Mouse (Mus musculus): ENCODE measurements around the gene AV320801. TPM values are rescaled to one million over a fixed set of nuclear protein-coding genes. Genes with fewer than 3 reads are reported as not detected.
"Not testable (repeated sequence)": the region's sequence is repeated elsewhere in the genome, so short reads cannot be mapped to it uniquely, and the experiment has no call there.

The AV320801 gene
- not detected in 2 replicates for polyA plus RNA-seq (2016; fragmentation: Nextera tagmentation; extraction: Ambion mirVana)

GRCm38 (mm10) chrX:135494288-135494687 is at the start of gene AV320801:
TSS of gene AV320801 (plus strand) at chrX:135494588.
- not testable (repeated sequence) for H3K36me3 ChIP-seq; H3K4me3 ChIP-seq; H3K4me1 ChIP-seq; H3K9me3 ChIP-seq (replicated peaks); H3K27me3 ChIP-seq (ENCODE audit: low read depth, poor library complexity, severe bottlenecking); H3K27ac ChIP-seq; DNase-seq (ENCODE audit: low spot score)
- 99% methylated on average over 5 of the region's 14 CpGs for WGBS

GRCm38 (mm10) chrX:135464160-135464559 is 30.2 kb upstream of the AV320801 start:
- H3K4me3 ChIP-seq; H3K9me3 ChIP-seq (replicated peaks); H3K27me3 ChIP-seq (ENCODE audit: low read depth, poor library complexity, severe bottlenecking); DNase-seq (ENCODE audit: low spot score); H3K4me1 ChIP-seq; H3K27ac ChIP-seq; H3K36me3 ChIP-seq: not testable (repeated sequence)
- no CpG with 5 or more reads among the region's 3 CpGs for WGBS

DNA sequence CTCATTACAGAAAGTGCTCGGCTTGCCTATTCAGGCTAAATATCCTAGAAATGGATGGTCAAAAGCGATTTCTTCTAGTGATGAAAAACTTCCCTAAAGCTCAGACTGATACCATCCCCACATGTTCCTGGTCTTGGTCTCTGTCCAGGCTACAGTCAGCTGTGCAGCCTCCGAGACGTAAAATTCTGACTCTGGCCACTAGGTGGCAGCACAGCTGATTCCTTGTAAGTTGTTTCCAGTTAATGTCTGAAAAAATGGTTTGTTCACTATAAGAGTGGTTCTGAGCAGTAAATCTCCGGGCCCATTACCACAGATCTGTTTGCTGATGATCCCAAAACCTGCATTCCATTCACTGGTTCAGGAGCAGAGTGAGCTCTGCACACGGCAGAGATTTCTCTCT is 12.5 kb upstream of the AV320801 start:
- H3K9me3 ChIP-seq (replicated peaks); H3K27ac ChIP-seq; DNase-seq (ENCODE audit: low spot score); H3K4me1 ChIP-seq; H3K4me3 ChIP-seq; H3K36me3 ChIP-seq; H3K27me3 ChIP-seq (ENCODE audit: low read depth, poor library complexity, severe bottlenecking): not testable (repeated sequence)
- no CpG with 5 or more reads among the region's 6 CpGs for WGBS

DNA sequence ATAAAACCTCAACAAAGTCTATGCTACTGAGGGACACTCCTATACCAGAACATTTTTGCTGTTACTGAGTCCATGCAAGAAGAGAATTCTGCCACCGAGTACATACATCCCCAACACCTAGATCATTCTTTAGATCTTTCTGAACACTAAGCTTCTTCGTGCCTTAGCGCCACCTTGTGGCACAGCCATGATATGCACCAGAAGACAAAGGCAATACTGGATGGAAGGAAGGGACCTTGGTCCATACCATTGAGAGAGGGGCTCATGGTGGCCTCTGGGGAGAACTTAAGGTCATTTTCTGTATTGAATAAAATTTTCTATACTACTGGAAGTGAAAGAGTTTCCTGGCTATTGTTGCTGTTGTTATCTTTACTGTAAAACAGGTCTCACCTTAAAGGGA is 11.2 kb upstream of the AV320801 start:
- not testable (repeated sequence) for H3K27me3 ChIP-seq (ENCODE audit: low read depth, poor library complexity, severe bottlenecking); H3K4me1 ChIP-seq; H3K4me3 ChIP-seq; DNase-seq (ENCODE audit: low spot score); H3K9me3 ChIP-seq (replicated peaks); H3K36me3 ChIP-seq; H3K27ac ChIP-seq
- no CpG with 5 or more reads among the region's 3 CpGs for WGBS

Other genes with a start within 250 kb of the AV320801 start
- not detected in 2 replicates for gene Pramel3, start 192.3 kb upstream of the AV320801 start, polyA plus RNA-seq (2016; fragmentation: Nextera tagmentation; extraction: Ambion mirVana)
- gene Gm5128, start 121.3 kb upstream of the AV320801 start, polyA plus RNA-seq (2016; fragmentation: Nextera tagmentation; extraction: Ambion mirVana) = not detected in 2 replicates
- not detected in 2 replicates for gene Gm7903, start 60.8 kb upstream of the AV320801 start, polyA plus RNA-seq (2016; fragmentation: Nextera tagmentation; extraction: Ambion mirVana)
- gene Nxf7, start 104.2 kb downstream of the AV320801 start, polyA plus RNA-seq (2016; fragmentation: Nextera tagmentation; extraction: Ambion mirVana) = not detected in 2 replicates
- not detected in 2 replicates for gene Prame, start 133.1 kb downstream of the AV320801 start, polyA plus RNA-seq (2016; fragmentation: Nextera tagmentation; extraction: Ambion mirVana)
- 0.08 TPM in 1 of 2 replicates, not detected in the other for gene Tcp11x2, start 199.2 kb downstream of the AV320801 start, polyA plus RNA-seq (2016; fragmentation: Nextera tagmentation; extraction: Ambion mirVana)
- gene Tmsb15a, start 230.7 kb downstream of the AV320801 start, polyA plus RNA-seq (2016; fragmentation: Nextera tagmentation; extraction: Ambion mirVana) = not detected in 2 replicates
- gene Armcx5, start 248.1 kb downstream of the AV320801 start, polyA plus RNA-seq (2016; fragmentation: Nextera tagmentation; extraction: Ambion mirVana) = 11.5 and 12.8 TPM in 2 replicates
- 41.7 and 55.8 TPM in 2 replicates for gene Gprasp1, start 248.1 kb downstream of the AV320801 start, polyA plus RNA-seq (2016; fragmentation: Nextera tagmentation; extraction: Ambion mirVana)